ENCODE assay signal across 25 mouse cellular contexts in genomic region chr6:72383142-72383820, GRCm38 (mm10). TPM values are rescaled to one million over a fixed set of nuclear protein-coding genes. Genes with fewer than 3 reads are reported as not detected.
A peak's percentile ranks its signal among the peaks of the same experiment; 100 is the strongest.
DNase-seq lines count a peak whose midpoint lies in the region; ATAC-seq and TF ChIP-seq lines count a peak whose summit lies in the region.
"Had no signal": no experiment of that assay in that cellular context is flagged by ENCODE, and none has a peak within 500 bp of the region (broad histone marks: within the 10 kb centered on the region; RNA-seq: fewer than 3 reads in every experiment).

No protein-coding gene starts in this region.

- H3K9ac ChIP-seq in MEL (ENCODE audit: control insufficient read depth, low read depth, low read length, poor library complexity, severe bottlenecking): peak overlapping the region; percentile 69
- peak overlapping the region; percentile 55 for H3K9ac ChIP-seq in liver, embryonic 16.5 days (ENCODE audit: low read depth, low read length)
- H3K9ac ChIP-seq: heart, embryonic 12.5 days; kidney, embryonic 15.5 days; midbrain, embryonic 15.5 days; neural tube, embryonic 13.5 days had no signal

- 87% methylated on average over 6 of the region's 6 CpGs for WGBS in limb, embryonic 10.5 days
- 62% methylated on average over 6 of the region's 6 CpGs for WGBS in liver, embryonic 16.5 days (ENCODE audit: insufficient replicate concordance)

- peak; percentile 82 for DNase-seq in MEL (ENCODE audit: low read depth, low spot score)
- DNase-seq in limb, embryonic 10.5 days (ENCODE audit: low spot score): no peak
- no peak for DNase-seq in left cerebral cortex, postnatal 25 days (ENCODE audit: low spot score in 2 of 2)
- no peak for DNase-seq in urinary bladder, postnatal 10 days (ENCODE audit: low spot score)
- DNase-seq in cerebellum, adult 18-20 months: no peak
- DNase-seq: adrenal gland, adult 2 months; cerebellum, adult 8-10 months; heart, postnatal 10 days; kidney, adult 11 months; kidney, postnatal 36 days; layer of hippocampus, postnatal 36 days; lung, postnatal 4 days; retina, postnatal 1 day; right cerebral cortex, postnatal 25 days; spleen, adult 18-20 months; thymus, postnatal 4 days had no signal

- TF ChIP-seq POLR2A in MEL (IDR thresholded peaks at IDR 0.05; ENCODE audit: control insufficient read depth in 1 of 2, insufficient read depth in 1 of 2, low read depth in 1 of 2, low read length in 2 of 2, poor library complexity in 1 of 2): no peak; a peak in 1 of 4 replicates

- no peaks in the 10 kb centered on the region for H3K9me3 ChIP-seq in erythroblast, embryonic 14.5 days (ENCODE audit: control insufficient read depth, low read length)
- H3K9me3 ChIP-seq in MEL (replicated peaks; ENCODE audit: insufficient read depth, low read length): no peaks in the 10 kb centered on the region
- H3K9me3 ChIP-seq in limb, embryonic 10.5 days (replicated peaks): no peaks in the 10 kb centered on the region
- no peaks in the 10 kb centered on the region for H3K9me3 ChIP-seq in liver, embryonic 16.5 days (replicated peaks; ENCODE audit: control insufficient read depth, low read length)
- H3K9me3 ChIP-seq: forebrain, embryonic 10.5 days; heart, embryonic 12.5 days; kidney, embryonic 15.5 days; midbrain, embryonic 15.5 days; neural tube, embryonic 13.5 days had no signal

- H3K4me3 ChIP-seq in erythroblast, embryonic 14.5 days (replicated peaks): peak overlapping the region; percentile 20
- H3K4me3 ChIP-seq in MEL (ENCODE audit: control insufficient read depth in 1 of 2, insufficient read depth in 1 of 2, low read depth in 2 of 2, low read length in 2 of 2): peak overlapping the region; percentile 4 to 14
- no peak overlapping the region for H3K4me3 ChIP-seq in limb, embryonic 10.5 days
- H3K4me3 ChIP-seq in liver, embryonic 16.5 days (ENCODE audit: low read depth, low read length): no peak overlapping the region; the same call in 1 of the 2 replicates
- H3K4me3 ChIP-seq: forebrain, embryonic 10.5 days; heart, embryonic 12.5 days; kidney, embryonic 15.5 days; midbrain, embryonic 15.5 days; neural tube, embryonic 13.5 days had no signal

- H3K36me3 ChIP-seq in erythroblast, embryonic 14.5 days (ENCODE audit: control insufficient read depth): peaks cover 66% of the 10 kb centered on the region
- peaks cover 2 to 55% of the 10 kb centered on the region in 2 experiments; a peak in 3 of 4 replicates for H3K36me3 ChIP-seq in MEL (ENCODE audit: control insufficient read depth in 1 of 2, insufficient read depth in 2 of 2, low read length in 2 of 2)
- peaks cover 23% of the 10 kb centered on the region for H3K36me3 ChIP-seq in limb, embryonic 10.5 days
- H3K36me3 ChIP-seq in liver, embryonic 16.5 days (ENCODE audit: control insufficient read depth, insufficient read depth): peaks cover 29% of the 10 kb centered on the region
- H3K36me3 ChIP-seq: midbrain, embryonic 15.5 days; neural tube, embryonic 13.5 days had no signal

- peak overlapping the region; percentile 47 for H3K4me2 ChIP-seq in liver, embryonic 16.5 days (ENCODE audit: low read depth, low read length)
- H3K4me2 ChIP-seq: heart, embryonic 12.5 days; kidney, embryonic 15.5 days; midbrain, embryonic 15.5 days; neural tube, embryonic 13.5 days had no signal

- TF ChIP-seq CTCF in MEL (IDR thresholded peaks at IDR 0.05 in 2 of 3, conservative IDR thresholded peaks at IDR 0.05 in 1 of 3; ENCODE audit: control insufficient read depth in 1 of 3, insufficient read depth in 1 of 3, low read depth in 2 of 3, low read length in 3 of 3, poor library complexity in 1 of 3, severe bottlenecking in 1 of 3): no peak

- no peak for ATAC-seq in erythroblast, adult 5-6 weeks (replicated peaks; ENCODE audit: low FRiP score, poor library complexity, severe bottlenecking)
- ATAC-seq in liver, embryonic 16.5 days (ENCODE audit: low read depth): no peak
- ATAC-seq: hindbrain, postnatal 0 days; midbrain, embryonic 15.5 days had no signal

- H3K27me3 ChIP-seq in erythroblast, embryonic 14.5 days (ENCODE audit: control insufficient read depth): no peaks in the 10 kb centered on the region
- no peaks in the 10 kb centered on the region for H3K27me3 ChIP-seq in MEL (ENCODE audit: control insufficient read depth in 1 of 2, insufficient read depth in 2 of 2, low read length in 2 of 2)
- peaks cover 17% of the 10 kb centered on the region for H3K27me3 ChIP-seq in limb, embryonic 10.5 days (ENCODE audit: low read depth, poor library complexity, severe bottlenecking)
- no peaks in the 10 kb centered on the region for H3K27me3 ChIP-seq in liver, embryonic 16.5 days (ENCODE audit: control insufficient read depth, insufficient read depth, low read depth, low read length)
- H3K27me3 ChIP-seq: heart, embryonic 12.5 days had no signal

- H3K27ac ChIP-seq in MEL (ENCODE audit: control insufficient read depth, low read depth, low read length): peak overlapping the region; percentile 99
- H3K27ac ChIP-seq in limb, embryonic 10.5 days: peak overlapping the region; percentile 4; the same call in 1 of the 2 replicates
- peak overlapping the region; percentile 90 for H3K27ac ChIP-seq in liver, embryonic 16.5 days (ENCODE audit: low read length)
- H3K27ac ChIP-seq: forebrain, embryonic 10.5 days; hindbrain, postnatal 0 days; kidney, embryonic 15.5 days; midbrain, embryonic 15.5 days; neural tube, embryonic 13.5 days had no signal

- peaks cover 95% of the 10 kb centered on the region for H3K4me1 ChIP-seq in erythroblast, embryonic 14.5 days (ENCODE audit: control insufficient read depth)
- H3K4me1 ChIP-seq in MEL (ENCODE audit: control insufficient read depth in 1 of 2, insufficient read depth in 2 of 2, low read length in 2 of 2): peaks cover 15 to 53% of the 10 kb centered on the region in 2 experiments
- H3K4me1 ChIP-seq in limb, embryonic 10.5 days: peaks cover 25% of the 10 kb centered on the region
- peaks cover 74% of the 10 kb centered on the region for H3K4me1 ChIP-seq in liver, embryonic 16.5 days (ENCODE audit: control insufficient read depth, low read depth, low read length)

- H3K79me2 ChIP-seq in MEL (ENCODE audit: control insufficient read depth, insufficient read depth, low read length, poor library complexity): peaks cover 64% of the 10 kb centered on the region

- no peak for TF ChIP-seq EP300 in MEL (IDR thresholded peaks at IDR 0.05; ENCODE audit: low read depth in 1 of 2, low read length in 2 of 2)

- intact Hi-C loops in left cerebral cortex, postnatal 25 days (cut with DNase I): no loop called here

- TF ChIP-seq RAD21 in MEL (IDR thresholded peaks at IDR 0.05; ENCODE audit: low read depth, low read length): no peak

RNA-seq across cellular contexts. Expression of gene Vamp5, which starts 3.0 kb away (rescaled TPM):
- 6.0 and 6.1 TPM in 2 replicates for polyA plus RNA-seq in erythroblast, embryonic 14.5 days (2012)
- 55.7 and 57.1 TPM in 2 replicates for total RNA-seq in erythroblast, adult 5-6 weeks (2015; ENCODE audit: low replicate concordance)
- total RNA-seq in erythroblast, adult 5-6 weeks (2017; ENCODE audit: low replicate concordance): 9.5 and 21.2 TPM in 2 replicates
- total RNA-seq in MEL (2012; rRNA removed): 490 and 593 TPM in 2 replicates
- 100 to 1,000 TPM in 1 of 2 experiments, not detected in 1; 465 TPM for polyA plus RNA-seq in MEL (2012; ENCODE audit: insufficient read depth in 1 of 2, insufficient read length in 2 of 2, low read depth in 1 of 2, low replicate concordance in 2 of 2, missing spikeins in 1 of 2)
- polyA plus RNA-seq in limb, embryonic 10.5 days (2016; fragmentation: Nextera tagmentation; extraction: Ambion mirVana): 19.1 and 19.7 TPM in 2 replicates
- 54.9 and 62.8 TPM in 2 replicates for polyA plus RNA-seq in liver, embryonic 16.5 days (2015; fragmentation: Nextera tagmentation; extraction: Ambion mirVana)
- 1 to 10 TPM; 4.0 to 4.6 TPM for total RNA-seq in left cerebral cortex, postnatal 25 days (2021)

RNA-seq across cellular contexts. Expression of gene Vamp8, which starts 7.2 kb away (rescaled TPM):
- 22.8 and 33.5 TPM in 2 replicates for polyA plus RNA-seq in erythroblast, embryonic 14.5 days (2012)
- 68.5 and 70.1 TPM in 2 replicates for total RNA-seq in erythroblast, adult 5-6 weeks (2015; ENCODE audit: low replicate concordance)
- 91.4 and 102 TPM in 2 replicates for total RNA-seq in erythroblast, adult 5-6 weeks (2017; ENCODE audit: low replicate concordance)
- total RNA-seq in MEL (2012; rRNA removed): 130 and 164 TPM in 2 replicates
- polyA plus RNA-seq in MEL (2012; ENCODE audit: insufficient read depth in 1 of 2, insufficient read length in 2 of 2, low read depth in 1 of 2, low replicate concordance in 2 of 2, missing spikeins in 1 of 2): 100 to 1,000 TPM in 1 of 2 experiments, not detected in 1; 179 TPM
- 67.5 and 81.7 TPM in 2 replicates for polyA plus RNA-seq in limb, embryonic 10.5 days (2016; fragmentation: Nextera tagmentation; extraction: Ambion mirVana)
- 212 and 230 TPM in 2 replicates for polyA plus RNA-seq in liver, embryonic 16.5 days (2015; fragmentation: Nextera tagmentation; extraction: Ambion mirVana)
- 10 to 100 TPM; 10.5 to 12.7 TPM for total RNA-seq in left cerebral cortex, postnatal 25 days (2021)

RNA-seq across cellular contexts. Expression of gene Rnf181, which starts 16.5 kb away (rescaled TPM):
- 14.4 and 15.6 TPM in 2 replicates for polyA plus RNA-seq in erythroblast, embryonic 14.5 days (2012)
- 37.1 and 51.6 TPM in 2 replicates for total RNA-seq in erythroblast, adult 5-6 weeks (2015; ENCODE audit: low replicate concordance)
- 44.0 and 47.3 TPM in 2 replicates for total RNA-seq in erythroblast, adult 5-6 weeks (2017; ENCODE audit: low replicate concordance)
- total RNA-seq in MEL (2012; rRNA removed): 47.2 and 50.7 TPM in 2 replicates
- polyA plus RNA-seq in MEL (2012; ENCODE audit: insufficient read depth in 1 of 2, insufficient read length in 2 of 2, low read depth in 1 of 2, low replicate concordance in 2 of 2, missing spikeins in 1 of 2): 100 to 1,000 TPM; 107 to 268 TPM
- 109 TPM in 2 replicates for polyA plus RNA-seq in limb, embryonic 10.5 days (2016; fragmentation: Nextera tagmentation; extraction: Ambion mirVana)
- polyA plus RNA-seq in liver, embryonic 16.5 days (2015; fragmentation: Nextera tagmentation; extraction: Ambion mirVana): 86.5 and 91.9 TPM in 2 replicates
- 10 to 100 TPM; 69.9 to 71.1 TPM for total RNA-seq in left cerebral cortex, postnatal 25 days (2021)

RNA-seq across cellular contexts. Expression of gene Tmem150a, which starts 28.0 kb away (rescaled TPM):
- polyA plus RNA-seq in erythroblast, embryonic 14.5 days (2012): 0.32 and 0.44 TPM in 2 replicates
- total RNA-seq in erythroblast, adult 5-6 weeks (2015; ENCODE audit: low replicate concordance): 1.5 TPM in 1 of 2 replicates, not detected in the other
- 1.4 TPM in 1 of 2 replicates, not detected in the other for total RNA-seq in erythroblast, adult 5-6 weeks (2017; ENCODE audit: low replicate concordance)
- 0.15 and 0.16 TPM in 2 replicates for total RNA-seq in MEL (2012; rRNA removed)
- polyA plus RNA-seq in MEL (2012; ENCODE audit: insufficient read depth in 1 of 2, insufficient read length in 2 of 2, low read depth in 1 of 2, low replicate concordance in 2 of 2, missing spikeins in 1 of 2): 1 to 10 TPM in 1 of 2 experiments, not detected in 1; 2.5 TPM
- 9.9 and 10.3 TPM in 2 replicates for polyA plus RNA-seq in limb, embryonic 10.5 days (2016; fragmentation: Nextera tagmentation; extraction: Ambion mirVana)
- 54.4 and 59.7 TPM in 2 replicates for polyA plus RNA-seq in liver, embryonic 16.5 days (2015; fragmentation: Nextera tagmentation; extraction: Ambion mirVana)
- total RNA-seq in left cerebral cortex, postnatal 25 days (2021): 1 to 10 TPM; 7.9 to 8.7 TPM

RNA-seq across cellular contexts. Expression of gene Ggcx, which starts 30.8 kb away (rescaled TPM):
- 0.08 and 0.09 TPM in 2 replicates for polyA plus RNA-seq in erythroblast, embryonic 14.5 days (2012)
- 1.3 and 5.0 TPM in 2 replicates for total RNA-seq in erythroblast, adult 5-6 weeks (2015; ENCODE audit: low replicate concordance)
- total RNA-seq in erythroblast, adult 5-6 weeks (2017; ENCODE audit: low replicate concordance): 0.85 and 2.1 TPM in 2 replicates
- total RNA-seq in MEL (2012; rRNA removed): 5.0 and 5.2 TPM in 2 replicates
- 1 to 10 TPM in 1 of 2 experiments, not detected in 1; 5.4 TPM for polyA plus RNA-seq in MEL (2012; ENCODE audit: insufficient read depth in 1 of 2, insufficient read length in 2 of 2, low read depth in 1 of 2, low replicate concordance in 2 of 2, missing spikeins in 1 of 2)
- 20.2 and 25.9 TPM in 2 replicates for polyA plus RNA-seq in limb, embryonic 10.5 days (2016; fragmentation: Nextera tagmentation; extraction: Ambion mirVana)
- 29.6 and 31.7 TPM in 2 replicates for polyA plus RNA-seq in liver, embryonic 16.5 days (2015; fragmentation: Nextera tagmentation; extraction: Ambion mirVana)
- total RNA-seq in left cerebral cortex, postnatal 25 days (2021): 10 to 100 TPM; 19.2 to 19.3 TPM

Comparison
In these comparisons a context has a peak if more than half of its experiments do, and no peak if none do; other contexts are left out.
1. H3K4me3 ChIP-seq: peak in erythroblast, embryonic 14.5 days (single experiment) and MEL (2 of 2); none in limb, embryonic 10.5 days (single experiment) and liver, embryonic 16.5 days (single experiment).
2. H3K27ac ChIP-seq: peak in every context shown above with its lines; median percentile 99 in MEL; 90 in liver, embryonic 16.5 days; 4 in limb, embryonic 10.5 days.